Mouse (Mus musculus): ENCODE data around the gene Acap3. TPM values are rescaled to one million over a fixed set of nuclear protein-coding genes. Genes with fewer than 3 reads are reported as not detected.
A peak's percentile ranks its signal among the peaks of the same experiment; 100 is the strongest.

The Acap3 gene
- polyA plus RNA-seq, 1 experiment from 2014 or later, result 18.4 TPM

- DNase-seq (ENCODE audit: low spot score), result no peak
- 92% methylated on average over 4 of the region's 4 CpGs for WGBS
- no peak overlapping the region for H3K4me3 ChIP-seq (ENCODE audit: low read depth, low read length)
- no peaks in the 10 kb centered on the region for H3K27me3 ChIP-seq (ENCODE audit: control insufficient read depth, insufficient read depth, low read length)
- no peaks in the 10 kb centered on the region for H3K4me1 ChIP-seq (ENCODE audit: control insufficient read depth, insufficient read depth, low read length)
- H3K9ac ChIP-seq (ENCODE audit: low read length), result no peak overlapping the region
- H3K9me3 ChIP-seq (ENCODE audit: control insufficient read depth, low read length), result no peaks in the 10 kb centered on the region
- no peak for ATAC-seq (ENCODE audit: insufficient number of reproducible peaks, low FRiP score, low TSS enrichment, low read depth)
- peaks cover 2% of the 10 kb centered on the region; the same call in 1 of the 2 replicates for H3K36me3 ChIP-seq (ENCODE audit: control insufficient read depth, insufficient read depth, low read length)
- H3K4me2 ChIP-seq (ENCODE audit: low read depth, severe bottlenecking), result no peak overlapping the region
- H3K27ac ChIP-seq (replicated peaks; ENCODE audit: low read depth, low read length), result no peak overlapping the region
These were observed 17.1 kb downstream of the Acap3 start for GRCm38 (mm10) chr4:155908751-155909150.

GRCm38 (mm10) chr4:155932031-155932430, 40.4 kb downstream of the Acap3 start:
- DNase-seq (ENCODE audit: low spot score), result no peak
- 70% methylated on average over 1 of the region's 1 CpGs for WGBS
- no peaks in the 10 kb centered on the region for H3K9me3 ChIP-seq (ENCODE audit: control insufficient read depth, low read length)
- H3K36me3 ChIP-seq (ENCODE audit: control insufficient read depth, insufficient read depth, low read length), result no peaks in the 10 kb centered on the region
- no peaks in the 10 kb centered on the region for H3K4me1 ChIP-seq (ENCODE audit: control insufficient read depth, insufficient read depth, low read length)
- no peak overlapping the region for H3K4me2 ChIP-seq (ENCODE audit: low read depth, severe bottlenecking)
- ATAC-seq (ENCODE audit: insufficient number of reproducible peaks, low FRiP score, low TSS enrichment, low read depth), result no peak
- H3K27me3 ChIP-seq (ENCODE audit: control insufficient read depth, insufficient read depth, low read length), result no peaks in the 10 kb centered on the region
- H3K27ac ChIP-seq (replicated peaks; ENCODE audit: low read depth, low read length), result no peak overlapping the region
- no peak overlapping the region for H3K9ac ChIP-seq (ENCODE audit: low read length)
- H3K4me3 ChIP-seq (ENCODE audit: low read depth, low read length), result no peak overlapping the region

- H3K9me3 ChIP-seq (ENCODE audit: control insufficient read depth, low read length), result no peaks in the 10 kb centered on the region
- no peaks in the 10 kb centered on the region for H3K27me3 ChIP-seq (ENCODE audit: control insufficient read depth, insufficient read depth, low read length)
- ATAC-seq (ENCODE audit: insufficient number of reproducible peaks, low FRiP score, low TSS enrichment, low read depth), result peak; percentile 49
These were observed 51.4 kb downstream of the Acap3 start for GRCm38 (mm10) chr4:155943049-155943452.

GRCm38 (mm10) chr4:155943534-155944249, 52.1 kb downstream of the Acap3 start, which contains the start of gene Ube2j2:
TSS of gene Ube2j2 (plus strand) at chr4:155943831.
- peak within 1 kb of the TSS; percentile 93 for H3K9ac ChIP-seq (ENCODE audit: low read length)
- WGBS, result under 1% methylated on average over 85 of the region's 85 CpGs

More at GRCm38 (mm10) chr4:155943049-155943452, 51.4 kb downstream of the Acap3 start:
- under 1% methylated on average over 17 of the region's 17 CpGs for WGBS
- H3K9ac ChIP-seq (ENCODE audit: low read length), result peak overlapping the region; percentile 74
- peaks cover 7% of the 10 kb centered on the region; the same call in 1 of the 2 replicates for H3K36me3 ChIP-seq (ENCODE audit: control insufficient read depth, insufficient read depth, low read length)
- no peak for DNase-seq (ENCODE audit: low spot score)
- peaks cover 7% of the 10 kb centered on the region for H3K4me1 ChIP-seq (ENCODE audit: control insufficient read depth, insufficient read depth, low read length)
- peak overlapping the region; percentile 89 for H3K4me3 ChIP-seq (ENCODE audit: low read depth, low read length)
- H3K27ac ChIP-seq (replicated peaks; ENCODE audit: low read depth, low read length), result peak overlapping the region; percentile 63
- peak overlapping the region; percentile 70 for H3K4me2 ChIP-seq (ENCODE audit: low read depth, severe bottlenecking)

GRCm38 (mm10) chr4:155944271-155944670, 52.6 kb downstream of the Acap3 start:
- no peaks in the 10 kb centered on the region for H3K27me3 ChIP-seq (ENCODE audit: control insufficient read depth, insufficient read depth, low read length)
- peak; percentile 28 for DNase-seq (ENCODE audit: low spot score)
- H3K9me3 ChIP-seq (ENCODE audit: control insufficient read depth, low read length), result no peaks in the 10 kb centered on the region
- H3K4me3 ChIP-seq (ENCODE audit: low read depth, low read length), result peak overlapping the region; percentile 89
- peaks cover 11% of the 10 kb centered on the region; the same call in 1 of the 2 replicates for H3K36me3 ChIP-seq (ENCODE audit: control insufficient read depth, insufficient read depth, low read length)
- H3K4me2 ChIP-seq (ENCODE audit: low read depth, severe bottlenecking), result peak overlapping the region; percentile 94
- peak overlapping the region; percentile 93 for H3K9ac ChIP-seq (ENCODE audit: low read length)
- H3K27ac ChIP-seq (replicated peaks; ENCODE audit: low read depth, low read length), result no peak overlapping the region
- no peak for ATAC-seq (ENCODE audit: insufficient number of reproducible peaks, low FRiP score, low TSS enrichment, low read depth)
- H3K4me1 ChIP-seq (ENCODE audit: control insufficient read depth, insufficient read depth, low read length), result peaks cover 7% of the 10 kb centered on the region
- 0% methylated on average over 17 of the region's 17 CpGs for WGBS

More at GRCm38 (mm10) chr4:155943534-155944249, 52.1 kb downstream of the Acap3 start, which contains the start of gene Ube2j2:
- Histone ChIP-seq H3K4me1 (ENCODE audit: control insufficient read depth, insufficient read depth, low read length) (peaks cover 7% of the 10 kb centered on the region), H3K27me3 (ENCODE audit: control insufficient read depth, insufficient read depth, low read length) (no peaks in the 10 kb centered on the region), H3K9me3 (ENCODE audit: control insufficient read depth, low read length) (no peaks in the 10 kb centered on the region), H3K36me3 (ENCODE audit: control insufficient read depth, insufficient read depth, low read length) (peaks cover 7% of the 10 kb centered on the region; the same call in 1 of the 2 replicates), H3K4me2 (ENCODE audit: low read depth, severe bottlenecking) (peak within 1 kb of the TSS; percentile 94), H3K4me3 (ENCODE audit: low read depth, low read length) (peak within 1 kb of the TSS; percentile 89), H3K27ac (replicated peaks; ENCODE audit: low read depth, low read length) (peak within 1 kb of the TSS; percentile 63)
- peak; percentile 98 for DNase-seq (ENCODE audit: low spot score)
- peak; percentile 94 for ATAC-seq (ENCODE audit: insufficient number of reproducible peaks, low FRiP score, low TSS enrichment, low read depth)

- Histone ChIP-seq H3K4me2 (ENCODE audit: low read depth, severe bottlenecking) (no peak overlapping the region), H3K9ac (ENCODE audit: low read length) (no peak overlapping the region), H3K4me3 (ENCODE audit: low read depth, low read length) (no peak overlapping the region), H3K4me1 (ENCODE audit: control insufficient read depth, insufficient read depth, low read length) (peaks cover 7% of the 10 kb centered on the region), H3K27ac (replicated peaks; ENCODE audit: low read depth, low read length) (no peak overlapping the region), H3K27me3 (ENCODE audit: control insufficient read depth, insufficient read depth, low read length) (no peaks in the 10 kb centered on the region), H3K36me3 (ENCODE audit: control insufficient read depth, insufficient read depth, low read length) (peaks cover 30% of the 10 kb centered on the region; the same call in 1 of the 2 replicates), H3K9me3 (ENCODE audit: control insufficient read depth, low read length) (no peaks in the 10 kb centered on the region)
- ATAC-seq (ENCODE audit: insufficient number of reproducible peaks, low FRiP score, low TSS enrichment, low read depth), result no peak
- no peak for DNase-seq (ENCODE audit: low spot score)
These were observed 55.5 kb downstream of the Acap3 start for GRCm38 (mm10) chr4:155947094-155947493.

- Histone ChIP-seq H3K9ac (ENCODE audit: low read length) (no peak overlapping the region), H3K4me1 (ENCODE audit: control insufficient read depth, insufficient read depth, low read length) (no peaks in the 10 kb centered on the region), H3K27me3 (ENCODE audit: control insufficient read depth, insufficient read depth, low read length) (no peaks in the 10 kb centered on the region), H3K4me3 (ENCODE audit: low read depth, low read length) (no peak overlapping the region), H3K36me3 (ENCODE audit: control insufficient read depth, insufficient read depth, low read length) (peaks cover 25% of the 10 kb centered on the region; the same call in 1 of the 2 replicates), H3K9me3 (ENCODE audit: control insufficient read depth, low read length) (no peaks in the 10 kb centered on the region), H3K27ac (replicated peaks; ENCODE audit: low read depth, low read length) (no peak overlapping the region), H3K4me2 (ENCODE audit: low read depth, severe bottlenecking) (no peak overlapping the region)
- ATAC-seq (ENCODE audit: insufficient number of reproducible peaks, low FRiP score, low TSS enrichment, low read depth) (no peak), DNase-seq (ENCODE audit: low spot score) (no peak)
- WGBS, result 93% methylated on average over 6 of the region's 6 CpGs
These were observed 63.9 kb downstream of the Acap3 start for GRCm38 (mm10) chr4:155955491-155955890.
